Mouse (Mus musculus) mouse embryonic stem cell (cell line): Measurements from ENCODE around the gene Slc27a3.
"Not testable (repeated sequence)": the region's sequence is repeated elsewhere in the genome, so short reads cannot be mapped to it uniquely, and the experiment has no call there.

Experiments used
- in situ Hi-C, 2 experiments: fragments of 300-500 bp; cut with MboI; formaldehyde crosslinking; loops; 1 replicate in 1 of 2; 3 replicates in 1 of 2; pipeline ENCODE4 v1.14.3; 2019 to 2020; ENCODE audit warnings: low sequenced_read_pairs in 2 of 2, low pct_unique_long_range_greater_than_20kb in 1 of 2, mixed read lengths in 1 of 2; ENCODE audit not compliant: unreplicated experiment in 1 of 2

Gene Slc27a3

DNA sequence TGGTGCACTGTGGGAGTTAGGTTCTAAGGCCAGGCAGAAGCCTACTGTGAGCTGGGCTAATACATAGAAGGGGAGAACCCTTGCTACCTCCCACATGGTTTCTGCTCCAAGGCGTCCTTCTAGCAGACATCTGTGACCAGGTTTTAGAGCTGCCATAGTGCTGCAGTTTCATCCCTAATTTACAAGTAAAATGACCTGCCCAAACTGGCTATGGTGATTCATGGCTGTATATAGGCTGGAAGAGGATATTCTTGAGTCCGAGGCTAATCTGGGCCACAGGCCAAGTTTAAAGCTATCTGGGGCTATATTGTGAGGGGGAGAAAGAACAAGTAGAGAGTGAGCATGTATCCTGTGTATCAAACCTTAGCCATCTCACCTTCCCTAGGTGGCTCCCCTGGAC lies 20.7 kb downstream of the Slc27a3 start:
- in situ Hi-C loops = no loop called here

DNA sequence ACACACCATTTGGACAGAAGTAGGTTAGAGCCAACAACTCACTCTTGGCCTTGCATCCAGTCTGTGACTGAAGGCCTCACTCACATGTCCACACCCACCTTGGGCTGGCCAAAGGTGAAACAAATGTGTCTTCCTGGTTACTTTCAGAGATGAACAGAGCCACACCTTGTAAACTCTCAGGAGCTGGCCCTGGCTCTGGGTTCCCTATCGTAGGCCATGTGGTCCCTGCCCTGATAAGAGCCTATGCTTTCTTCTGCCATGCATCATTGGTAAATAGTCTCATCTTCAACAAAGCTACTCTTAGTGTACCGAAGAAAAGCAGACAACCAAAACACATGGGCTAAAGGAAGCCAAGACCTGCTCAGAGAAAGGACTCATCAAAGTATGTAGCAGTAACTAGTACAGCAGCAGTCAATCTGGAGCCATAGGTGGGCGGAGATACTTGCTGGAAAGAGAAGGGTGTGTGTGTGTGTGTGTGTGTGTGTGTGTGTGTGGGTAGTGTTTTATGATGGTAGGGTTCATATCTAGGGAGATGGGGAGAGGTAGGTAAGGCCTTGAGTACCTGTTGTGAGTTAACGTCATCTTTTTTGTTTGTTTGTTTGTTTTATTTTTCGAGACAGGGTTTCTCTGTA lies 22.6 kb downstream of the Slc27a3 start:
- in situ Hi-C loops = no loop called here

DNA sequence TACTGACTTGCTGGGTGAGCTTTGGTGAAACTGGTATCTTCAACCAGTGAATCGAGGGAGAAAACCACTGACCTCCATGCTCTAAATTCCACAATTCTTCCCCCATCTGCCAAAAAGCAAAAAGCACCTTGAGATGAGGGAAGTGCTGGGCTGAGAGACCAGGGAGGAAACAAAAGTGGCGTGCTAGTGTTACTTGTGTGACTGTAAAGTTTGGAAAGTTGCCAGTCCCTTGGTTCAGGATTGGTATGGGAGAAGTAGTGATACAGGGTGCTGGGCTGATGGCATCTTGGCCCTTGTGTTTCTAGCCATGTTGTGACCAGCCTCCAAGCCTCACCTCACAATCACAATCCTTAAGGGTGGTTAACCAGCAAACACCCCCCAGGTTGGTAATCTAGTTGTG lies 27.4 kb downstream of the Slc27a3 start:
- in situ Hi-C loops = no loop called here

DNA sequence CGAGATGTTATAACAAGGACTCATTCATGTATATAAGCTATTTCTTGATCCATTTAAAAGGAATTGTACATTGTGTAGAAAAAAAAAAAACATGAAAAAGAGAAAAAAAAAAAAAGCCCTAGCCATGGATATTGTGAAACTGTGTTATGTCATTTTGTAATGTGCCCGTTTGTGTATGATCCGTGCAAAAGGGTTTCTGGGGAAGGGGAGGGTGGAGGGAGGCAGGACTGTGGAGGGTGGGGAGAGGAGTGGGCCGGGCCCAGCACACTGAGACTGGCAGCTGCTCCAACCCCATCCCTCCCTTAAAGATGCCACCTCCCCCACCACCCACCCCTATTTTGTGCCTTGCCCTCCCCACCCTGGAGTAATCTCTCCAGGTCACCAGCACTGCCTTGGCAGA lies 28.3 kb downstream of the Slc27a3 start:
- in situ Hi-C loops = no loop called here

DNA sequence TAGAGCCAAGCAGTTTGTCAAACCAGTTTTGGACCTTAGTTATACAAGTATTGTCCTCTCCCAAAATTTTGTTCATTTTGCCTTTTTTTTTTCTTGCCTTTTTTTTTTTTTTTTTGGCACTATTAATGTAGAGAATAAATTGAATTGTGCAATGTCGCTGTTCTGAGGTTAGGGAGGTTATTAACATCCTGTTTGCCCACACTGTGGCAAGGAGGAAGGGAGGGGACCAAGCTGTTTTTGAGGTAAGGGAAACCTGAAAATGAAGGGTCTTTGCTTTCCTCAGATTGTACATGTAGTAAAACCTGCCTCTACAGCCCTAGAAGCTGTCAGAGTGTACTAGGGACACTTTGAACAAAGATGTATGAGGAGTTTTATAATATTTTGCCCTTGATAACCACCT lies 30.5 kb downstream of the Slc27a3 start:
- in situ Hi-C loops = no loop called here

DNA sequence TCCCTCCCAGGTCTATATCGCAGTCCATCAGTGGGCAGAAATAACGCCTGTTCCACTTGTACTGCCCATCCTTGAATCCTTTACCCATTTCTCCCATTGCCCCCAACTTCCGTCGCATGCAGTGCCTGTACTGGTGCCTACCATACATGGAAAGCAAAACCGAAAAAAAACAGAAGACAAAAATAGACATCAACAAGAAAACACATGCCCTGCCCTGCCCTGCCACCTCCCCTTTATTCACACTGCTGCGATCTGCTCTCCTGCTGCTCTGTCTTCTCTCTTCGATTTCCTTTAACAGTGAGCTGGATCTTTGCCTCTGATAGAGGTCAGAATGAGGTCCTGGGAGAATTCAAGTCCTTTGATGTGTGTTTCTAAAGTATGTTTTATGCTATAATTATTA lies 31.8 kb downstream of the Slc27a3 start:
- in situ Hi-C loops = no loop called here

DNA sequence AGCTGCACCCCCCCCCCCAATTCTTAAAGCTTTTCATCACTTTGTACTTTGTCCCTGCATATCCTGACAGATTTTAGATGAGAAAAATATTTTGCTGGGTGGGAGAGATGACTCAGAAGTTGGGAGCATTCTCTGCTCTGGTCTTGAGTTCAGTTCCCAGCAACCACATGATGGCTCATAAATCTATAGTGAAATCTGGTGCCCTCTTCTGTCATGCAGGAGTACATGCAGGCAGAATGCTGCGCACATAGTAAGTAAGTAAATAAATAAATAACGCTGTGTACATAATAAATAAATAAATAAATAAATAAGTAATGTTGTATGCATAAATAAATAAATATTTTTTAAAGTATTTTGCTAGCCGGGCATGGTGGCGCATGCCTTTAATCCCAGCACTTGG lies 41.9 kb downstream of the Slc27a3 start:
- in situ Hi-C loops = no loop called here

DNA sequence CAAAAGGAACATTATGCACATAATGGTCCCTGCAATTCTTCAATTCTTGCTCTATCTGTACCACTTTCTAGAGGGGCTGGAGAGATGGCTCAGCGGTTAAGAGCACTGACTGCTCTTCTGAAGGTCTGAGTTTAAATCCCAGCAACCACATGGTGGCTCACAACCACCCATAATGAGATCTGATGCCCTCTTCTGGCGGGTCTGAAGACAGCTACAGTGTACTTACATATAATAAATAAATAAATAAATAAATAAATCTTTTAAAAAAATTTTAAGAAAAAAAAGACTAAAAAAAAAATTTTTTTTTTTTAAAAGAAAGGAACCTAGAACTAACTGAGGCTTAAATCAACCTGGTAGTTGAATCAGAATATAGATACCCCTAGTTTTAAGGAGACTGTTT lies 46.9 kb downstream of the Slc27a3 start:
- in situ Hi-C loops = not testable (repeated sequence)

DNA sequence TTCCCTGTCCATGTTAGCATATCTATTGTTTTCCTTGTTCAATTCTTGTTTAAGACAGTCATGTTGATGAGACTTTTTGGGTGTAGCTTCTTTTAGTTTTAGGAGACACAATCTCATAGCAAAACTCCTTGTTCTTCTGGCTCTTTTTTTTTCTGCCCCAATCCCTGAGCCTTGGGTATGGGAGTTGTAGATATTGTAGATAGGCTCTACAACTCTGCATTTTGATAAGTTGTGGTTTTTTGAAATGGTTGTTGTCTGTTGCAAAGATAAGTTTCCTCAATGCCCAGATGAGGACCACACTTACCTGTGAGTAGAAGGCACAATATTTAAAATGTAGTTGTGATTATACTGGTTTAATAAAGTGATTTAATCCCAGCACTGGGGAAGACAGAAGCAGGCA lies 49.6 kb downstream of the Slc27a3 start:
- in situ Hi-C loops = no loop called here

DNA sequence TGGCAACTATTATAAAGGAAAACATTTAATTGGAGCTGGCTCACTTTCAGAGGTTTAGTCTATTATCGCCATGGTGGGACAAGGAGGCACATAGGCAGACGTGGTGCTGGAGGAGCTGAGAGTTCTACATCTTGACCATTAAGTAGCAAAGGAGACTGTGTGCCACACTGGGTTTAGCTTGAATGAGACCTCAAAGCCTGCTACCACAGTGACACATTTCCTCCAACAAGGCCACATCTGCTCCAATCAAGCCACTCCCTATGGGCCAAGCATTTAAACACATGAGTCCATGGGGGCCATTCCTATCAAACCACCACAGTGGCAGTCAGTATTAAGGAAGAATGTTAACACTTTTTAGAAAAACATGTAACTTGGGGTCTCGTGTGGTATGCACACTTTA lies 51.5 kb downstream of the Slc27a3 start:
- in situ Hi-C loops = no loop called here

DNA sequence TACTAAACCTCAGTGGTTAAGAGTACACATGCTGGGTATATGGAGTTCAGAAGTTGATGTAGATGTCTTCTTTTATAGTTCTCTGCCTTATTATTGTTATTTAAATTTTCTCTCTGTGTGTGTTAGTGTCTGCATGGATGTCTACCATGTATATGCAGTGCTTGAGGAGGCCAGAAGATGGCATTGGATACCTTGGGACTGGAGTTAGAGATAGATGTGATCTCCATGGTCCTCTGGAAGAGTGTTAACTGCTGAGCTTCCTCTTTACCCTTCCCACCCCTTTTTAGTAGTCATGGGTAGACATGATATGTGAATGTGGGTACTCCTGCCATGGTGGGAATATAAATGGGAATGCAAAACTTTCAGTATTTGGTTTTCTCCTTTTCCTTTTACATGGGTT lies 54.2 kb downstream of the Slc27a3 start:
- in situ Hi-C loops = no loop called here
